Mouse (Mus musculus) embryonic fibroblast, embryonic 13.5 days (primary cell): ENCODE measurements around the gene Odf2l.

Experiments used
- CTCF ChIP-seq: IDR thresholded peaks from 2 replicates; pipeline ENCODE4 v1.5.1; 2011; ENCODE audit warnings: mild to moderate bottlenecking, control low read depth, low read length, moderate library complexity, borderline replicate concordance; ENCODE audit not compliant: insufficient read depth
- POLR2A ChIP-seq: IDR thresholded peaks from 2 replicates; pipeline ENCODE4 v1.6.1; 2011; ENCODE audit warnings: low read depth, mild to moderate bottlenecking, control low read depth, low read length, moderate library complexity

GRCm38 (mm10) chr3:145072339-145072738, 46.0 kb upstream of the Odf2l start:
- TF ChIP-seq CTCF (no peak), POLR2A (no peak)
